Mouse (Mus musculus): ENCODE results near the gene Gm43064. TPM values are rescaled to one million over a fixed set of nuclear protein-coding genes. Genes with fewer than 3 reads are reported as not detected.
A peak's percentile ranks its signal among the peaks of the same experiment; 100 is the strongest.

Gm43064 gene
- polyA plus RNA-seq, 1 experiment: 0.65 TPM

DNA sequence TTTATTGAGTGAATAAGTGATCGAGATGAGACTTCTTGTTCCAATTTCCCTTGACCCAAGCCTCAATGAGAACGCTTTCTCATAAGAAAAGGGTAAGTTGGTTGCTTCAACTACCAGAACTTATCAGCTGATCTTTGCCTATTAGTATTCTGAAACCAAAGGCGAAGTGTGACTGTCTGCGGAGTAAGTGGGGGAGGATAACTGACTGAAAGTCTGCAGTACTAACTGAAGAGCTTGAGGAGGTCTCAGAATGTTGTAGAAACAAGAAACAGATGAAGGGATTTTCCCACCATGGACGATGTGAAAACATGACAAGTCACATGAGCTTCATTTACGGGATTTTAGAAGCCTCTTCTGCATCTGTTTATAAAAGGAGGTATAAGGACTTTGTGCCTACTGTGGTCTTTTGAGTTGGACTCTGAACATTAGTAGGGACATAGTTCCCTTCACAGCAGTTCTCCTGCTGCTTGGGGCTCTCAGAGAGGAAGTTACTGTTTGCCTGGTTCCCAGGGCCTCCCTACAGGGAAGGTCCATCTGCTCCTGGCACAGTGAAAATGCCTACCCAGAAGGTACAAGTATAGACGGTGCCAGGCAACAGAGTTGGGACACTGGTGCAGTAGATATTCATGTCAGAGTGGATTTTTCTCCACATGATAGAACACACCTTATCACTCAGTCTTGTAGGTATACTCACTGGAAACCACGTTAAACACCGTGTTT lies 41.4 kb downstream of the Gm43064 start:
- H3K9me3 ChIP-seq (ENCODE audit: control insufficient read depth, low read length): no peaks in the 10 kb centered on the region
- no peaks in the 10 kb centered on the region for H3K4me1 ChIP-seq (ENCODE audit: control insufficient read depth)
- no peaks in the 10 kb centered on the region for H3K36me3 ChIP-seq (ENCODE audit: control insufficient read depth)
- no peak overlapping the region for H3K4me3 ChIP-seq (replicated peaks)
- no peak for TF ChIP-seq TAL1 (IDR thresholded peaks at IDR 0.05; ENCODE audit: low read length)
- TF ChIP-seq GATA1 (IDR thresholded peaks at IDR 0.05; ENCODE audit: low read length): 0 out of 2 replicates have a peak, but pooled peaks have one; percentile 9
- H3K27me3 ChIP-seq (ENCODE audit: control insufficient read depth): no peaks in the 10 kb centered on the region

- Histone ChIP-seq H3K36me3 (ENCODE audit: control insufficient read depth) (no peaks in the 10 kb centered on the region), H3K9me3 (ENCODE audit: control insufficient read depth, low read length) (no peaks in the 10 kb centered on the region), H3K4me3 (replicated peaks) (no peak overlapping the region), H3K27me3 (ENCODE audit: control insufficient read depth) (no peaks in the 10 kb centered on the region), H3K4me1 (ENCODE audit: control insufficient read depth) (peaks cover 2% of the 10 kb centered on the region; the same call in 1 of the 2 replicates)
- TF ChIP-seq GATA1 (IDR thresholded peaks at IDR 0.05; ENCODE audit: low read length) (no peak), TAL1 (IDR thresholded peaks at IDR 0.05; ENCODE audit: low read length) (no peak)
These were observed 42.1 kb downstream of the Gm43064 start for GRCm38 (mm10) chr3:103851481-103851880.

- H3K4me1 ChIP-seq (ENCODE audit: control insufficient read depth): peaks cover 4% of the 10 kb centered on the region; the same call in 1 of the 2 replicates
- H3K4me3 ChIP-seq (replicated peaks): no peak overlapping the region
- H3K9me3 ChIP-seq (ENCODE audit: control insufficient read depth, low read length): no peaks in the 10 kb centered on the region
- H3K36me3 ChIP-seq (ENCODE audit: control insufficient read depth): no peaks in the 10 kb centered on the region
- no peaks in the 10 kb centered on the region for H3K27me3 ChIP-seq (ENCODE audit: control insufficient read depth)
- TF ChIP-seq GATA1 (IDR thresholded peaks at IDR 0.05; ENCODE audit: low read length) (no peak), TAL1 (IDR thresholded peaks at IDR 0.05; ENCODE audit: low read length) (no peak)
These were observed 42.5 kb downstream of the Gm43064 start for GRCm38 (mm10) chr3:103851882-103852281.

- H3K36me3 ChIP-seq (ENCODE audit: control insufficient read depth): no peaks in the 10 kb centered on the region
- no peaks in the 10 kb centered on the region for H3K9me3 ChIP-seq (ENCODE audit: control insufficient read depth, low read length)
- H3K4me3 ChIP-seq (replicated peaks): no peak overlapping the region
- no peak for TF ChIP-seq GATA1 (IDR thresholded peaks at IDR 0.05; ENCODE audit: low read length)
- no peak for TF ChIP-seq TAL1 (IDR thresholded peaks at IDR 0.05; ENCODE audit: low read length)
- no peaks in the 10 kb centered on the region for H3K27me3 ChIP-seq (ENCODE audit: control insufficient read depth)
- H3K4me1 ChIP-seq (ENCODE audit: control insufficient read depth): peaks cover 4% of the 10 kb centered on the region; the same call in 1 of the 2 replicates
These were observed 43.4 kb downstream of the Gm43064 start for GRCm38 (mm10) chr3:103852565-103853299.

GRCm38 (mm10) chr3:103853804-103854203 lies 44.4 kb downstream of the Gm43064 start:
- Histone ChIP-seq H3K9me3 (ENCODE audit: control insufficient read depth, low read length) (no peaks in the 10 kb centered on the region), H3K4me3 (replicated peaks) (no peak overlapping the region), H3K27me3 (ENCODE audit: control insufficient read depth) (no peaks in the 10 kb centered on the region), H3K36me3 (ENCODE audit: control insufficient read depth) (no peaks in the 10 kb centered on the region), H3K4me1 (ENCODE audit: control insufficient read depth) (peaks cover 4% of the 10 kb centered on the region; the same call in 1 of the 2 replicates)
- TF ChIP-seq TAL1 (IDR thresholded peaks at IDR 0.05; ENCODE audit: low read length): no peak

DNA sequence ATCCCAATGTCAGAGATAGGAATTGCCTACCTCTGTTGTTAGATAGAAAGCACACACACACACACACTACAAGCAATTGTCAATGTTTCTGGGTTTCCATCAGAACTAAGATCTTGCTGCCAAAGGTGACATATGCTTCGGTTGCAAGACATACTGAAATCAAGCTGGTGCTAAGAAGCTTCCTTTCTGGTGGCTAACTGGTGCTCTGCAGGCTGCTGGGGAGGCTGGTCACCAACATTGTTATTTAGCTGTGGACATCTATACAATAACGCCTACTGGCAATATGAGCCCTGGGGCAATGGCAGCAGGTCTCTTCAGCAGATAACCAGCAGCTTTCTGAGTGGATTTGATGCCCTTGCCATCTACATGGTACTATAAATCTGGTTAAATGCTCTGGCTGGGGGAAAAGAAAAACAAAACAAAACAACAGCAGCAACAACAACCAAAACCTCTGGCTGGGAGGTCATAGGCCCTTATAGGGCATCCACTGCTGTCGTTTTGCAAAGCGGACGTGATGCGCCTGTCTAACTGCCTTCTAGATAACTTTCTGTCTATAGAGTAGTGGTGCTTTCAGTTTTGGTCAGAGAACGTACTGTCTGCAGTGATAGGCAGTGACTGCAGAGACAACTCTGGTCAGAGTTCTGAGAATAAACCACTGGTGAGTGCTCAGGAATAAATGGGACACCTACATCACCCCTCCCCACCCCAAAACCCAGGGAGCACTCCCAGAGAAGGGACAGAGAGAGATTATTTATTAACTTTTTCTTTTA lies 47.8 kb downstream of the Gm43064 start:
- no peak overlapping the region for H3K4me3 ChIP-seq (replicated peaks)
- TF ChIP-seq TAL1 (IDR thresholded peaks at IDR 0.05; ENCODE audit: low read length) (no peak), GATA1 (IDR thresholded peaks at IDR 0.05; ENCODE audit: low read length) (no peak)
- H3K4me1 ChIP-seq (ENCODE audit: control insufficient read depth): peaks cover 10% of the 10 kb centered on the region
- no peaks in the 10 kb centered on the region for H3K36me3 ChIP-seq (ENCODE audit: control insufficient read depth)
- no peaks in the 10 kb centered on the region for H3K9me3 ChIP-seq (ENCODE audit: control insufficient read depth, low read length)
- H3K27me3 ChIP-seq (ENCODE audit: control insufficient read depth): peaks cover 6% of the 10 kb centered on the region

DNA sequence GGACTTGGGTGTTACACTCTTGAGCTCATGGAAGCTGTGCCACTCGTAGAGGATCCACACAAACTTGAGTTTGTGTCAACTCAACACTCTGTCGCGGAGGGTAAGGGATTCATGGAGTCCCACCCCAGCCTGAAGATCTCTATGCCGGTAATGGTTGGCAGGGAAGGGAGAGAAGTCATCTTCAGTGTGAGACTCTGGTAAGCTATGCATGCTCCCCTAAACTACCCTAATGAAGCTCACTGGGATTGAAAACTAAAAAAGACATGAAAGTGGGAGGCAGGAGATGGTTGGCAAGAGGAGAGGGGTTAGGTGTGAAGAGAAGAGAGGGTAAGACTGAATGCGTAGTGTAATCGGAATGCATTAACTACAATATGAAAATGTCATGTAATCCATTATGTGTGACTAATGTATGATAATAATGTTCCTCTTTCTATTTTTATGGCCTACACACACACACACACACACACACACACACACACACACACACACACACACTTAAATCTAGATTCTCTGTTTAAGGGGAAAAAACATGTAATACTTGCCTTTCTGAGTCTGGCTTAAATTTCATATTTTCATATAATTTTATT lies 48.7 kb downstream of the Gm43064 start:
- TF ChIP-seq GATA1 (IDR thresholded peaks at IDR 0.05; ENCODE audit: low read length): no peak
- no peak for TF ChIP-seq TAL1 (IDR thresholded peaks at IDR 0.05; ENCODE audit: low read length)
- Histone ChIP-seq H3K4me1 (ENCODE audit: control insufficient read depth) (peaks cover 10% of the 10 kb centered on the region), H3K4me3 (replicated peaks) (no peak overlapping the region), H3K27me3 (ENCODE audit: control insufficient read depth) (peaks cover 6% of the 10 kb centered on the region), H3K9me3 (ENCODE audit: control insufficient read depth, low read length) (no peaks in the 10 kb centered on the region), H3K36me3 (ENCODE audit: control insufficient read depth) (no peaks in the 10 kb centered on the region)

DNA sequence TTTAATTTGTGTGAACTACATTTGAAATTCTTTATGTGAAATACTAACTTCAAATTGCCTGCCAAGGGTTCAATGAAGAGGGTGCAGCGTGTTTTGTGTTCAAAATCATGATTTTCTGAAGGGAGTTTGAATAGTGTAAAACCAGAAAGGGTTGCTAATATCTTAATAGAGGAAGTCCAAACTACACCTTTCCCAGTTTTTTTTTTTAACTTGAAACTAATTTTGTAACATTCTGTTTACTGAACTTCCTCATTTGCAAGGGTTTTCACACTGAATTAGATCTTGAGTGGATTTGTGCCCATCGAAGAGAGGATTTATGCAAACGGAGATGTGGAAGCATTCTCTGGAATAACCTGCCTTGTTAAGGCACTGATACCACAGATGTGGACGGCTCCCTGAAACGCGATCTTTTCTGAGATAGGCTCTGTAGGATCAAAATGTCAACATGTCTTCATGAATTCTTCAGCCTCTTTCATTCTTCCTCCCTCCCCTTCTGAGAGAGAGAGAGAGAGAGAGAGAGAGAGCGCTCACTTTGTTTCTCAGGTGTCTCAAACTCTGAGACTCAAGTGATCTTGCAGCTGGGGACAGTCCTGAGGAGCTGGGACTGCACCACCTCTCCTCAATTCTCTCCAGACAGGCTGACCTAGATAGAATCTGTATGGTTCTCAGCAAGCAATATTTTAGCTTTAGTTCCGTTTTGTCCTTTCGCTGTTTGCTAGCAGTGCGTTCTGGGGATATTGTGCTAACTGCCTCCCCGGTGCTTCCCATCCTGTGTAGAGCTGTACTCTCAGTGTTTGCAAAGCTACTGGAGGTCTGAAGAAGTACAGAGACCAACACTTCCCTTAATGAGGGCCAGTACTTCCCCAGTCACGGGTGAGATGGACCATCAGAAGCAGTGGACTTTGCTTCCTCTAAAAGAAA lies 49.8 kb downstream of the Gm43064 start, which contains the start of gene Ptpn22:
Ptpn22 (plus strand) TSS at position 915 of the 921 bp plus-strand sequence.
- no peak for TF ChIP-seq GATA1 (IDR thresholded peaks at IDR 0.05; ENCODE audit: low read length)
- TF ChIP-seq TAL1 (IDR thresholded peaks at IDR 0.05; ENCODE audit: low read length): no peak
- peaks cover 6% of the 10 kb centered on the region for H3K27me3 ChIP-seq (ENCODE audit: control insufficient read depth)
- peak within 1 kb of the TSS; percentile 16 for H3K4me3 ChIP-seq (replicated peaks)
- H3K9me3 ChIP-seq (ENCODE audit: control insufficient read depth, low read length): no peaks in the 10 kb centered on the region
- H3K4me1 ChIP-seq (ENCODE audit: control insufficient read depth): peaks cover 10% of the 10 kb centered on the region
- no peaks in the 10 kb centered on the region for H3K36me3 ChIP-seq (ENCODE audit: control insufficient read depth)

All from erythroblast, embryonic 14.5 days (primary cell).